Mouse (Mus musculus): Measurements from ENCODE around the gene Upb1. TPM values are rescaled to one million over a fixed set of nuclear protein-coding genes. Genes with fewer than 3 reads are reported as not detected.

Upb1 gene
- total RNA-seq, 2 experiments from 2014 or later = 0.22 to 0.39 TPM

GRCm38 (mm10) chr10:75417363-75418042, 16.6 kb downstream of the Upb1 start:
- intact Hi-C loops (cut with DNase I) = no loop called here
- DNase-seq (ENCODE audit: low spot score in 2 of 2) = no peak

GRCm38 (mm10) chr10:75418747-75419146, 17.8 kb downstream of the Upb1 start:
- no peak for DNase-seq (ENCODE audit: low spot score in 2 of 2)
- intact Hi-C loops (cut with DNase I) = no loop called here

DNA sequence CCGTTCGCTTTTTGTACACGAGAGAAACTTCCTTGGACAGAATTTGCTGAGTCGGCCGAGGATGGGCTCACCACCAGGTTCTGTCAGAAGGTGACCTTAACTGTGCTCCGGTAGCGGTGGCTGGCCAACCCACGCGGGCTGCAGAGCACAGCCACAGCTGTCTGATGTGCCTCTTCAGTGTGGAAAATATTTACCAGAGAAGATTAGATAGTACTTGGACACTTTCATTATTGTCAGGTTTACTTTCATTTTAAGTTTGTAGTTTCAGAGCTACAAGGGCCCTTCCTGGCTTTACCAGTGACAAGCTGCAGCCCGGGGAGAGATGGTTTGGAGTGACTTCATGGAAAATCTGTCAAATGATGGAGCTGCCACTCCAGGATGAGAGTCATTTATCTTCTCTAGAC, 23.6 kb downstream of the Upb1 start:
- no peak for DNase-seq (ENCODE audit: low spot score in 2 of 2)
- intact Hi-C loops (cut with DNase I) = no loop called here

GRCm38 (mm10) chr10:75428049-75429003, 27.4 kb downstream of the Upb1 start:
- no peak for DNase-seq (ENCODE audit: low spot score in 2 of 2)
- intact Hi-C loops (cut with DNase I) = no loop called here

- intact Hi-C loops (cut with DNase I) = no loop called here
- DNase-seq (ENCODE audit: low spot score in 2 of 2) = no peak
Measured at GRCm38 (mm10) chr10:75429004-75429380, 28.1 kb downstream of the Upb1 start.

GRCm38 (mm10) chr10:75429522-75430146, 28.7 kb downstream of the Upb1 start:
- DNase-seq (ENCODE audit: low spot score in 2 of 2) = no peak
- intact Hi-C loops (cut with DNase I) = no loop called here

- intact Hi-C loops (cut with DNase I) = no loop called here
- DNase-seq (ENCODE audit: low spot score in 2 of 2) = no peak
Measured at GRCm38 (mm10) chr10:75430147-75430537, 29.2 kb downstream of the Upb1 start.

DNA sequence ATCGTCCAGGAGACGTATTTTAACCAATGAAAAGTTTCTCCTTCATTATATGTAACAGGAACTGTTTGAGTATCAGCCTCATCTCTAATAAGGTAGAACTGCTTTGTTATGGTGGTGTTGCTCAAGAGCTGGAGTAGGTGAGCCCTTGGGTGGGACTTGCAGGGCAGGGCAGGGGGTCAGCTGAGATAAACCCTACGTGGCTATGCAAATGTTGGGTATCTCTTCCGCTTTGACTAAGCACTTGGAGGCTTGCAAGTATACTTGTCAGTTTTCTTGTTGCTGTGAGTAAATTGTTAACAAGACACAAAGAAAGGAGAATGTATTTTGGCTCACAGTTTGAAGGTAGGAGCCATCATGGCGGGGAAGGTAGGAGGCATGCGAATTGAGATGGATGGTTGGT, 29.7 kb downstream of the Upb1 start:
- no peak for DNase-seq (ENCODE audit: low spot score in 2 of 2)
- intact Hi-C loops (cut with DNase I) = no loop called here

DNA sequence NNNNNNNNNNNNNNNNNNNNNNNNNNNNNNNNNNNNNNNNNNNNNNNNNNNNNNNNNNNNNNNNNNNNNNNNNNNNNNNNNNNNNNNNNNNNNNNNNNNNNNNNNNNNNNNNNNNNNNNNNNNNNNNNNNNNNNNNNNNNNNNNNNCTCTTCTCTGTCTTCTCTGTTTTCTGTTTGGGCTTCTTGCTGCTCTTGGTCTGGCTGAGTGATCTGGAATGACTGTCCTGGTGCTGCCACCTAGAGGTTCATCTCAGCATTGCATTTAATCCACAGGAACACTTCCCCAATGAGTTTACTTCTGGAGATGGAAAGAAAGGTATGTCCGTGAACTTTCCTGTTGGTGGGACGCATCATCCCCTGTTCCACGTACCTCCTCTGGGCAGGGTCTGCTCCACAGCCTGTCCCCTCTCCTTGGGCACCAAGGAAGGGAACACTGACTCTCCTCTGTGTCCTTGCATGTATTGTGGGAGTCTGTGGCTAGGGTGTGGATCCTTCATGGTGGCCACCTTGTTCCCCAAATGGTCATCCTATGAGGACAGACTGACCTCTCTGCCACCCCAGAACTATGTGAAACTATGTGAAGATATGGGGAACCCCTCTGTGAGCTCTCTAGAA, 35.8 kb downstream of the Upb1 start:
- intact Hi-C loops (cut with DNase I) = loop anchor here (5.0 kb wide), 3 partner anchors 51 to 254 kb away; partner anchors contain the start of gene Adora2a
- peak; percentile 65 to 77 for DNase-seq (ENCODE audit: low spot score in 2 of 2)

GRCm38 (mm10) chr10:75437284-75437683, 36.4 kb downstream of the Upb1 start:
- intact Hi-C loops (cut with DNase I) = loop anchor here (5.0 kb wide), 3 partner anchors 50 to 255 kb away; partner anchors contain the start of gene Adora2a
- no peak for DNase-seq (ENCODE audit: low spot score in 2 of 2)

- peak in 1 of 2 experiments; percentile 20 for DNase-seq (ENCODE audit: low spot score in 2 of 2)
- intact Hi-C loops (cut with DNase I) = loop anchor here (2.0 to 5.0 kb wide), 4 partner anchors 49 to 256 kb away; partner anchors contain the start of gene Adora2a
Measured at GRCm38 (mm10) chr10:75438132-75438810, 37.4 kb downstream of the Upb1 start.

GRCm38 (mm10) chr10:75439211-75439811, 38.4 kb downstream of the Upb1 start:
- peak in 1 of 2 experiments; percentile 25 for DNase-seq (ENCODE audit: low spot score in 2 of 2)
- intact Hi-C loops (cut with DNase I) = loop anchor here (2.0 to 5.0 kb wide), 4 partner anchors 48 to 257 kb away; partner anchors contain the start of gene Adora2a

DNA sequence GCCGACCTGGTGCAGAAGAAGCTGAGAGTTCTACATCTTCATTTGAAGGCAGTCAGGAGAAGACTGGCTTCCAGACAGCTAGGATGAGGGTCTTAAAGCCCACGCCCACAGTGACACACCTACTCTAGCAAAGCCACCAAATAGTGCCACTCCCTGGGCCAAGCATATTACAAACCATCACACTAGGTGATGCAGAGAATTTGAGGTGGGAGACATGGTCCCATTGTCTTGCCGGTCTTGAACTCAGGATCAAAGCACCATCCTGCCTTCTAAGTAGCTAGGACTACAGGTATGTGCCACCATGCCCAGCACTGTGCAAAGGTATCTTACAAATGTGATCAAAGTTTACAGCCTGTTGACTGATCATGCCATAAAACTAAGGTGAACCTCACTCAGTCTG, 39.8 kb downstream of the Upb1 start:
- no peak for DNase-seq (ENCODE audit: low spot score in 2 of 2)
- intact Hi-C loops (cut with DNase I) = no loop called here

- DNase-seq (ENCODE audit: low spot score in 2 of 2) = no peak
- intact Hi-C loops (cut with DNase I) = no loop called here
Measured at GRCm38 (mm10) chr10:75441800-75442199, 40.9 kb downstream of the Upb1 start.

- intact Hi-C loops (cut with DNase I) = no loop called here
Measured at GRCm38 (mm10) chr10:75443017-75443416, 42.1 kb downstream of the Upb1 start.

DNA sequence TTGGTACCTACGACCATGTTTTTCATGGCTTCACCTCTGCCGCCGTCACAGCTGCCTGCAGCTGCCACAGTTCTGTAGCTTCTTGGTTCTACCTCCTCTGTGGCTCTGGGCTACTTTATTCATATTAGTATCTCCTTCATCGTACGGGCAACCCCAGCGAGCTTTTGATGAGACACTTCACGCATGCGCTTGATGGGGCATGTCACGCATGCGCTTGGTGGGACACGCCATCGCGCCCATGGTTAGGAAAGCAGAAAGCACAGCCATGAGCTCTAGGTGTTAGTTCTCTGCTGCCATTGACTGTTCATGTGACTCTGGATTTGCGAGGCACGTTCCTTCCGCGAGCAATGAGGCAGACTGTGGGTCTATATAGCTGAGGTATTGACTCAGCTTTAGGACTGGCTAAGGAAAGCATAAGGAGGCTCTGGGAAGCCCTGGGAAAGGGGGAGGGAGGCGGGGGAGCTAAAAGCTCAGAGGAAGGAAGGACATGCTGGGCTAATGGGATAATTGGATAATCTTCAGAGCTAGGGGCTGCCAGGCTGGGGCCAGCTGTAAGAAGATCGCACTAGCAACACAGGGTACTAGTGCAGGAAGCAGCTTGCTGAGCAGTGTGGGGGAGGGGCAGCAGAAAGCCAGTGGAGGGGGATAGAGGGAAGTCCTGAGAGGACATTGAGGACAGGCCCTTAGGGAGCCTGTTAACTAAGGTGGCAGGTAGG, 43.4 kb downstream of the Upb1 start:
- intact Hi-C loops (cut with DNase I) = no loop called here
- DNase-seq (ENCODE audit: low spot score in 2 of 2) = no peak

More at GRCm38 (mm10) chr10:75443017-75443416, 42.1 kb downstream of the Upb1 start:
- DNase-seq (ENCODE audit: low spot score in 2 of 2) = no peak

GRCm38 (mm10) chr10:75445030-75445429, 44.1 kb downstream of the Upb1 start:
- intact Hi-C loops (cut with DNase I) = no loop called here

DNA sequence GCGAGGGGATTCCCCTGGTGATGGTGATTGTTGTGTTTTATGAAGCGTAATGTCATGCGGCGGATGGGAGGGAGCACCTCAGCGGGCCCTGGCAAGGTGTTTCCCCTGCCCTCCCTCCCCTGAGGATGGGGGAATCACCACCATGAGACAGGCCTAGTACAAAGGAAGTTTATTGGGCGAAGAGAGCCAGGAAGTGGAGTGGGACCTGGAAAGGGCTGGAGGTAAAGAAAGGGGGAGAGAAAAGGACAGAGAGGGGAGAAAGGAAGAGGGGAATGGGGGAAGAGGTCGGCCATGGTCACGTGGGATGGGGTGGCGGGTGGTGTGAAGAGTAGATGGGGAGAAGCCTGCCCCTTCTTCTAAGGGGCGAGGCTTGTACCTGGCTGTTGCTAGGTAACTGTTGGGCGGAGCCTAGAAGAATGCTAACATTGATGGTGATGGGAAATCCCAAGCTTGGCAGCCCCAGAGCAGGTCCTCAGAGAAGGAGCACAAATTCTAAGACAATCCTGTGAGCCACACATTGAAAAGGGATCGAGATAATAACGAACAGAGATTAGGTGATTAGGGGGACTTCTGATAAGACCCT, 45.7 kb downstream of the Upb1 start:
- intact Hi-C loops (cut with DNase I) = no loop called here
- no peak for DNase-seq (ENCODE audit: low spot score in 2 of 2)

More at GRCm38 (mm10) chr10:75445030-75445429, 44.1 kb downstream of the Upb1 start:
- no peak for DNase-seq (ENCODE audit: low spot score in 2 of 2)

Data from left cerebral cortex, postnatal 36 days (tissue).